Mouse (Mus musculus) neural tube, embryonic 15.5 days (tissue): ENCODE measurements around the gene Myrfl. TPM values are rescaled to one million over a fixed set of nuclear protein-coding genes. Genes with fewer than 3 reads are reported as not detected.

Source experiments
- ATAC-seq: fragments of 200-750 bp; cut with Nextera tagmentation; 2 replicates; pipeline ENCODE4 v1.8.0; 2017; ENCODE audit warnings: mild to moderate bottlenecking, moderate TSS enrichment, moderate library complexity; ENCODE audit not compliant: low FRiP score
- H3K27ac ChIP-seq: fragments of 300-500 bp; sonication (generic); replicated peaks from 2 replicates; pipeline ENCODE4 v1.5.1; 2015; ENCODE audit warnings: mild to moderate bottlenecking, inconsistent platforms
- H3K27me3 ChIP-seq: fragments of 300-500 bp; sonication (generic); replicated peaks from 2 replicates; pipeline ENCODE4 v1.6.1; 2015; ENCODE audit warnings: inconsistent platforms
- H3K36me3 ChIP-seq: fragments of 300-500 bp; sonication (generic); 2 replicates; pipeline ENCODE4 v1.6.1; 2015; ENCODE audit warnings: inconsistent platforms
- H3K4me1 ChIP-seq: fragments of 300-500 bp; sonication (generic); 2 replicates; pipeline ENCODE4 v1.6.1; 2015; ENCODE audit warnings: inconsistent platforms
- H3K4me2 ChIP-seq: fragments of 300-500 bp; sonication (generic); 2 replicates; pipeline ENCODE4 v1.6.1; 2015; ENCODE audit warnings: inconsistent platforms, mild to moderate bottlenecking, moderate library complexity
- H3K4me3 ChIP-seq: fragments of 300-500 bp; sonication (generic); replicated peaks from 2 replicates; pipeline ENCODE4 v1.5.1; 2015; ENCODE audit warnings: mild to moderate bottlenecking, inconsistent platforms
- H3K9ac ChIP-seq: fragments of 300-500 bp; sonication (generic); replicated peaks from 2 replicates; pipeline ENCODE4 v1.6.1; 2015; ENCODE audit warnings: mild to moderate bottlenecking, inconsistent platforms
- H3K9me3 ChIP-seq: fragments of 300-500 bp; sonication (generic); replicated peaks from 2 replicates; pipeline ENCODE4 v1.6.1; 2016; ENCODE audit warnings: inconsistent platforms
- WGBS: fragments of 180-500 bp; shearing (Covaris S2); methylation state at CpG from one replicate; pipeline ENCODE4 v1.1.7; 2015; ENCODE audit warnings: mixed read lengths; 5-methylcytosine and 5-hydroxymethylcytosine counted together
- polyA plus RNA-seq: library from polyadenylated mRNA; unstranded; fragments of >200 nt; fragmentation: Nextera tagmentation; extraction: Ambion mirVana; gene quantifications from 2 replicates; pipeline ENCODE4 v1.2.1, GENCODE M21; 2015

Myrfl gene
- polyA plus RNA-seq, 1 experiment from 2014 or later: not detected

GRCm38 (mm10) chr10:116870819-116871218, 25.9 kb downstream of the Myrfl start:
- H3K4me2 ChIP-seq: no peak overlapping the region
- no peaks in the 10 kb centered on the region for H3K36me3 ChIP-seq
- H3K9me3 ChIP-seq: no peaks in the 10 kb centered on the region
- H3K4me3 ChIP-seq: no peak overlapping the region
- H3K9ac ChIP-seq: no peak overlapping the region
- peaks cover 11% of the 10 kb centered on the region for H3K4me1 ChIP-seq
- no peaks in the 10 kb centered on the region for H3K27me3 ChIP-seq
- 81% methylated on average over 6 of the region's 6 CpGs for WGBS
- no peak overlapping the region for H3K27ac ChIP-seq
- ATAC-seq: 0 out of 2 replicates have a peak, but pooled peaks have one; percentile 12

- Histone ChIP-seq H3K36me3 (no peaks in the 10 kb centered on the region), H3K4me1 (peaks cover 5% of the 10 kb centered on the region), H3K4me3 (no peak overlapping the region), H3K9ac (no peak overlapping the region), H3K27me3 (no peaks in the 10 kb centered on the region), H3K9me3 (no peaks in the 10 kb centered on the region), H3K4me2 (no peak overlapping the region), H3K27ac (no peak overlapping the region)
- ATAC-seq: peak; percentile 55; the same call in 1 of the 2 replicates
- WGBS: 62% methylated on average over 11 of the region's 11 CpGs
Observed at GRCm38 (mm10) chr10:116853159-116853845, 43.4 kb downstream of the Myrfl start.

- peaks cover 5% of the 10 kb centered on the region for H3K4me1 ChIP-seq
- peak overlapping the region; percentile 24 for H3K4me3 ChIP-seq
- peak overlapping the region; percentile 37; the same call in 1 of the 2 replicates for H3K9ac ChIP-seq
- no peak overlapping the region for H3K27ac ChIP-seq
- H3K27me3 ChIP-seq: no peaks in the 10 kb centered on the region
- H3K9me3 ChIP-seq: no peaks in the 10 kb centered on the region
- H3K36me3 ChIP-seq: no peaks in the 10 kb centered on the region
- 24% methylated on average over 22 of the region's 22 CpGs for WGBS
- H3K4me2 ChIP-seq: peak overlapping the region; percentile 56
- peak; percentile 76 for ATAC-seq
Observed at GRCm38 (mm10) chr10:116848749-116849473, 47.8 kb downstream of the Myrfl start.

DNA sequence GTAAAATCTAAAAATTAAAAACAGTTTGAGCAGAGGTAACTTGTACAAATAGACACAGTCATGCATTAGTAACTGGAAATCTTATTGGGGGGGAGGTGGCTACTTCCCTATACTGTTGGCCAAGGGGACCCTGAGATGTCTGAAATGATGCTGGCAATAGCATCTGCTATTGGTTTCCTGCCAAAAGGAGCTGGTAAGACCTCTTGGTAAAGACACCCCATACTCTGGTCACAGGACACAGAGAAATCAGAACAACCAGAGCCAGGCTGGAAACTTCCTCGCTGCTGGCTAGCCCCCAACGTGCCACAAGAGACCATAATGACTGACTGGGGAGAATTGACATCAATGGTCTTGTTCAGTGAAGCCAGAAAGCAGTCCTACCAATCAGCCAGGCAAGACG, 55.2 kb downstream of the Myrfl start:
- Histone ChIP-seq H3K36me3 (no peaks in the 10 kb centered on the region), H3K9me3 (no peaks in the 10 kb centered on the region), H3K27ac (no peak overlapping the region), H3K9ac (no peak overlapping the region), H3K27me3 (no peaks in the 10 kb centered on the region), H3K4me2 (no peak overlapping the region), H3K4me3 (no peak overlapping the region), H3K4me1 (no peaks in the 10 kb centered on the region)
- no peak for ATAC-seq
- WGBS: 68% methylated on average over 3 of the region's 3 CpGs

GRCm38 (mm10) chr10:116830676-116831075, 66.0 kb downstream of the Myrfl start:
- no peak overlapping the region for H3K27ac ChIP-seq
- no peak overlapping the region for H3K4me3 ChIP-seq
- H3K27me3 ChIP-seq: no peaks in the 10 kb centered on the region
- no peaks in the 10 kb centered on the region for H3K36me3 ChIP-seq
- no peaks in the 10 kb centered on the region for H3K9me3 ChIP-seq
- 94% methylated on average over 6 of the region's 6 CpGs for WGBS
- H3K4me2 ChIP-seq: no peak overlapping the region
- no peak for ATAC-seq
- H3K9ac ChIP-seq: no peak overlapping the region
- peaks cover 3% of the 10 kb centered on the region; the same call in 1 of the 2 replicates for H3K4me1 ChIP-seq

DNA sequence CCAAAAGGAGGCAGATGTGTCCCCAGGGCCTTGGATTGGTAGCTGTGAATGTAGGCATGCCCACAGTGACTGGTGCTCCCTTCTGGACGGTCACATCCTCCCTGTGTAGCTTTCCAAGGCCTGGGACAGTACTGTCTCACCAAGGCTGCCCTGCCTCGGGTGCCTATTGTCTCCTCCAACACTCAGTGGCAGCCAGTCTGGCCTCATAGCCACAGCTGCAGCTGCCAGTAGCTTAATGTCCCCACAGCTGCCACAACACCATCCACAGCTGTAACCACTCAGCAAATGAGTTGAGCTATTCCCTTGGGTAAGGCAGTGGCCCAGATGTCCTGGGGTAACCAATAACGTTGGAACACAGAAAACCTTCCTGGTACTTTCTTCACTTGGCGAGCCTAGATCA, 68.6 kb downstream of the Myrfl start:
- 0 out of 2 replicates have a peak overlapping the region, but pooled peaks have one; percentile 13 for H3K27ac ChIP-seq
- H3K4me1 ChIP-seq: peaks cover 3% of the 10 kb centered on the region; the same call in 1 of the 2 replicates
- H3K27me3 ChIP-seq: no peaks in the 10 kb centered on the region
- H3K9me3 ChIP-seq: no peaks in the 10 kb centered on the region
- H3K9ac ChIP-seq: no peak overlapping the region
- no peak overlapping the region for H3K4me3 ChIP-seq
- H3K4me2 ChIP-seq: no peak overlapping the region
- H3K36me3 ChIP-seq: no peaks in the 10 kb centered on the region
- WGBS: 37% methylated on average over 4 of the region's 4 CpGs
- ATAC-seq: 0 out of 2 replicates have a peak, but pooled peaks have one; percentile 41

- no peak for ATAC-seq
- Histone ChIP-seq H3K36me3 (no peaks in the 10 kb centered on the region), H3K9ac (no peak overlapping the region), H3K4me2 (no peak overlapping the region), H3K4me3 (no peak overlapping the region), H3K4me1 (peaks cover 3% of the 10 kb centered on the region; the same call in 1 of the 2 replicates), H3K27ac (no peak overlapping the region), H3K9me3 (no peaks in the 10 kb centered on the region), H3K27me3 (no peaks in the 10 kb centered on the region)
- WGBS: 84% methylated on average over 11 of the region's 11 CpGs
Observed at GRCm38 (mm10) chr10:116827306-116827705, 69.4 kb downstream of the Myrfl start.

DNA sequence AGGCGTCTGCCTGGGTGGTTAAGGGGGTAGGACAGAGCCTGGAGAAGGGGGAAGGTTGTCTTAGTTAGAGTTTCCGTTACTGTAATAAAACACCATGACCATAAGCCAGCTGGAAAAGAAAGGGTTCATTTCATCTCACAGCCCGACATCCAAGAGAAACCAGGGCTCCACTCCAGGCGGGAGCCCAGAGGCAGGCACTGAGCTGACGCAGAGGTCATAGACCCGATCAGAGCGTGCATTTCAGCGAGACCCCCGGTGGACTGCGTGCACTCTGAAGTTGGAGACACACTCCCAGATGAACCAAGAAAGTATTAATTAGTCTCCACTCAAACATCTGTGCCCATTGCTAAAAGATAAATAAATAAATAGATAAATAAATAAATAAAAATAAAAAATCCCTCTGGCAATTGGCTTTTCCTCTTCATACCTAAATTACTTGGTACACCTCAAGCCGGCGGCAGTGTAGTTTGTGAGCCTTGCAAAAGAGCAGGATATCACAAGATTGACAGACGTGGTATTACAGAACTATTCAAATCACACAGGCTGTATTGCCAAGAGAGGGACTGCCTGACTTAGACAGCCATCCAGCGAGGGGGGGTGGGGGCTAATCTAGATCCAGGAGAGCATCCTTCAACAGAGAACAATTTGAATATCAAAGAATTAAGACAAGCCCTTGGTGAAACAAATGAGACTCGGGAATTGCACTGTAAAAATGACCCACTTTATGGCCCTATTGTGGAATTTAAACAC, 81.2 kb downstream of the Myrfl start:
- no peaks in the 10 kb centered on the region for H3K27me3 ChIP-seq
- no peak overlapping the region for H3K27ac ChIP-seq
- peaks cover 6% of the 10 kb centered on the region; the same call in 1 of the 2 replicates for H3K4me1 ChIP-seq
- H3K4me2 ChIP-seq: no peak overlapping the region
- no peaks in the 10 kb centered on the region for H3K36me3 ChIP-seq
- H3K4me3 ChIP-seq: no peak overlapping the region
- no peak for ATAC-seq
- H3K9ac ChIP-seq: no peak overlapping the region
- WGBS: 35% methylated on average over 15 of the region's 15 CpGs
- no peaks in the 10 kb centered on the region for H3K9me3 ChIP-seq

- H3K4me3 ChIP-seq: no peak overlapping the region
- no peak overlapping the region for H3K4me2 ChIP-seq
- no peaks in the 10 kb centered on the region for H3K36me3 ChIP-seq
- WGBS: 91% methylated on average over 9 of the region's 9 CpGs
- H3K9ac ChIP-seq: no peak overlapping the region
- H3K27me3 ChIP-seq: no peaks in the 10 kb centered on the region
- H3K9me3 ChIP-seq: no peaks in the 10 kb centered on the region
- no peak for ATAC-seq
- no peak overlapping the region for H3K27ac ChIP-seq
- H3K4me1 ChIP-seq: peaks cover 6% of the 10 kb centered on the region; the same call in 1 of the 2 replicates
Observed at GRCm38 (mm10) chr10:116813150-116813549, 83.6 kb downstream of the Myrfl start.

GRCm38 (mm10) chr10:116810738-116811137, 86.0 kb downstream of the Myrfl start:
- H3K4me2 ChIP-seq: no peak overlapping the region
- H3K27ac ChIP-seq: no peak overlapping the region; the same call in 1 of the 2 replicates
- no peaks in the 10 kb centered on the region for H3K9me3 ChIP-seq
- WGBS: 77% methylated on average over 15 of the region's 15 CpGs
- ATAC-seq: peak; percentile 45
- no peaks in the 10 kb centered on the region for H3K27me3 ChIP-seq
- no peak overlapping the region for H3K9ac ChIP-seq
- H3K4me1 ChIP-seq: peaks cover 6% of the 10 kb centered on the region; the same call in 1 of the 2 replicates
- H3K4me3 ChIP-seq: no peak overlapping the region
- no peaks in the 10 kb centered on the region for H3K36me3 ChIP-seq

DNA sequence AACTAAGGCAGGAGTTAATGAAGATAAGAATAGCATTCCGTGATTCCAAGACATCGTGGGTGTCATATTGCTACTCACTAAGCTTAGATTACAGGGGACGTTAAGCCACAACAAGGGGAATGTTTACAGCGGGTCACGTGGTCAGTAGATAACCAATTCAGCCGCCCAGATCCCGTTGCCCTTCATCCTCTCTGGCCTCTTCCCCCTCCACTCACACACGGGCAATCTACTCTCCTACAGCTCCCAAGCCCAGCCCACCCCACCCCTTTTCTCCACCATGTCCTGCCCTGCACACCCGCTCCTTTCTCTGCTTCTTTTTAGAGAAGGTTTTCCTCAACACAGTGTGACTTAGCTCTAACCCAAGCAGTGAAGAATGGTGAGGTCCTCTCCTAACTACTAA, 87.3 kb downstream of the Myrfl start:
- Histone ChIP-seq H3K9me3 (no peaks in the 10 kb centered on the region), H3K36me3 (no peaks in the 10 kb centered on the region), H3K27ac (no peak overlapping the region), H3K4me1 (no peaks in the 10 kb centered on the region), H3K4me2 (no peak overlapping the region), H3K4me3 (no peak overlapping the region), H3K9ac (no peak overlapping the region), H3K27me3 (no peaks in the 10 kb centered on the region)
- ATAC-seq: no peak
- 81% methylated on average over 9 of the region's 9 CpGs for WGBS
